Mouse (Mus musculus): ENCODE measurements around the gene Acadvl. TPM values are rescaled to one million over a fixed set of nuclear protein-coding genes. Genes with fewer than 3 reads are reported as not detected.
A peak's percentile ranks its signal among the peaks of the same experiment; 100 is the strongest.
"Not testable (repeated sequence)": the region's sequence is repeated elsewhere in the genome, so short reads cannot be mapped to it uniquely, and the experiment has no call there.

Gene Acadvl
- polyA plus RNA-seq, 1 experiment from 2014 or later: 89.9 TPM

DNA sequence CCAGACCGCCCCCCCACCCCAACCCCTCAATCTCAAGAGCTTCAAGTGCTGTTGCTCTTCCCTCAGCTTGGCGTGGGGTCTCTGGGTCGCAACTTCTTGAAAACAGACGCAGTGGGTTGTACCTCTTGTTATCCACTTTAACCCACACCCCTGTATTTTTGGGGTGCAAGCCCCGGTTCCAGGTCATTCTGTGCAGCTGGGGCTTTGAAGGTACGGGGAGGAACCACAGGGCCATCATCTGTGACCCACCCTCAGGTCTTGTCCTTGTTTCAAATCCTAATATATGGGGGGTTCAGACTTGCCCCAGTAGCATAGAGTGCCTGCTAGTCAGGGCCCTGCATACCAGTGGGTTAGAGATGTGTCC is 8.9 kb upstream of the Acadvl start:
- H3K4me1 ChIP-seq: peaks cover 80% of the 10 kb centered on the region
- peak overlapping the region; percentile 8; the same call in 1 of the 2 replicates for H3K4me3 ChIP-seq
- H3K27me3 ChIP-seq (replicated peaks): peaks cover 68% of the 10 kb centered on the region
- H3K4me2 ChIP-seq: peak overlapping the region; percentile 58
- no peak for ATAC-seq
- H3K36me3 ChIP-seq: no peaks in the 10 kb centered on the region
- 15% methylated on average over 6 of the region's 6 CpGs for WGBS (ENCODE audit: insufficient replicate concordance)
- H3K9me3 ChIP-seq (replicated peaks): no peaks in the 10 kb centered on the region
- H3K9ac ChIP-seq: no peak overlapping the region
- H3K27ac ChIP-seq: no peak overlapping the region

DNA sequence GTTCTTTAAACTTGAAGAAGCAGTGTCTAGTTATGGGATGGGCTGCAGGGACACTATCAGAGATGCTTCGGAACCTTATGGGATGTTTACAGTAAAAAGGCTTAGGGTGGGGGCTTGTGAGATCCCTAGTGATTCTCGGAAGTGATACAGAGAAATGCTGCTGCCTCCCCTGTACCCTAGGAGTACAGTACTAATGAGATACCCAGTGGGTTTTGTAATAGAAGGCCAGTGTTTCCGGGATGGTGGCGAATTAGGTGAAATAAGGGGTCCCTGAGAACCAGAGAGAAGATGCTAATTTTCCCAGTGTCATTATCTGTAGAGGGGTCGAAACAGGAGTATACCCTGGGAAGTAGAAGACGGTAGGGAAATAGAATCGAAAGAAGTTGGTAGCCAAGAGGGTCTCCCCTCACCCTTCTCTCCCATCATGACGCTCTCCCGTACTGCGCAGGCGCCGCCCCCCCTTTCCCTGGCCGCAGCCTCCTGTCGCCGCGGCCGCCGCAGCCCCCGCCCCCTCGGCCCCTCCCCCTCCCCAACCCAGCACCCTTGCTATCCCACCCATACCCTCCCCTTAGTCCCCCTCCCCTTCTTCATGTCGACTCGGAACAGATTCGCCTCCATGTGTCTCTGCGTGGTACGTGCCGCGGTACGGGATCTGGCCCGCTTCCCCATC is 8.4 kb upstream of the Acadvl start:
- WGBS (ENCODE audit: insufficient replicate concordance): 10% methylated on average over 18 of the region's 29 CpGs
- Histone ChIP-seq H3K36me3 (no peaks in the 10 kb centered on the region), H3K4me1 (peaks cover 80% of the 10 kb centered on the region), H3K27ac (no peak overlapping the region), H3K4me2 (peak overlapping the region; percentile 58), H3K27me3 (replicated peaks) (peaks cover 67% of the 10 kb centered on the region), H3K9ac (no peak overlapping the region), H3K4me3 (peak overlapping the region; percentile 8), H3K9me3 (replicated peaks) (no peaks in the 10 kb centered on the region)
- no peak for ATAC-seq

GRCm38 (mm10) chr11:70021264-70022132 is 6.3 kb upstream of the Acadvl start:
- no peaks in the 10 kb centered on the region for H3K36me3 ChIP-seq
- ATAC-seq: peak; percentile 78
- peak overlapping the region; percentile 71 for H3K4me2 ChIP-seq
- H3K9me3 ChIP-seq (replicated peaks): no peaks in the 10 kb centered on the region
- 3% methylated on average over 40 of the region's 40 CpGs for WGBS (ENCODE audit: insufficient replicate concordance)
- peak overlapping the region; percentile 57 for H3K4me3 ChIP-seq
- peak overlapping the region; percentile 57 for H3K27ac ChIP-seq
- peaks cover 46% of the 10 kb centered on the region for H3K27me3 ChIP-seq (replicated peaks)
- H3K9ac ChIP-seq: peak overlapping the region; percentile 19
- H3K4me1 ChIP-seq: peaks cover 73% of the 10 kb centered on the region

DNA sequence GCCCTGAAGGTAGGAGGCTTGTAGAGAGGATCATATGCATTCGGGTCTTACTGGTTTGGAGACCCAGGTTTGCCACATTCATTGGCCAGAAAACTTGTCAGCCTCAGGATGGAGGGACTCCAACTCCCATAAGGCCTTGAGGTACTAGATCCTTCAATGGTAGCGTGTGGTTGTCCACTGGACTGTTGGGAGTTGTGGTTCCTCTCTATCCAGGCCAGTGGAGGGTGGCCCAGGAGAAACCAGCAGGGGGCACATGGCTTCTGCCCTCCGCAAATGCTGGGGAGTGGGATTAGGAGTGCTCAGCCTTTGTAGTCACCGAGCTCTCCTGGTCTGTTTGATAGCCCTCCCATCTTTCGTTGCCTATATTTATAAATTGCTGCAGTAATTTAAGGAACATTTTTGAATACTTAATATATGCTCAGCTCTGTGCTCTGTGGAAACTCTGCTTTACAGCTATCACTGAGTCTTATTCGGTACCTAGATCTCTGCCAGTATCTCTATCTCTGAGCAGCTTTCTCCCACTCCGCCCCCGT is 5.6 kb upstream of the Acadvl start:
- peak overlapping the region; percentile 57 for H3K4me3 ChIP-seq
- no peaks in the 10 kb centered on the region for H3K36me3 ChIP-seq
- peak overlapping the region; percentile 19 for H3K9ac ChIP-seq
- peak overlapping the region; percentile 57 for H3K27ac ChIP-seq
- no peaks in the 10 kb centered on the region for H3K9me3 ChIP-seq (replicated peaks)
- WGBS (ENCODE audit: insufficient replicate concordance): 2% methylated on average over 8 of the region's 8 CpGs
- peaks cover 39% of the 10 kb centered on the region for H3K27me3 ChIP-seq (replicated peaks)
- peak overlapping the region; percentile 71 for H3K4me2 ChIP-seq
- peak; percentile 82 for ATAC-seq
- H3K4me1 ChIP-seq: peaks cover 71% of the 10 kb centered on the region

DNA sequence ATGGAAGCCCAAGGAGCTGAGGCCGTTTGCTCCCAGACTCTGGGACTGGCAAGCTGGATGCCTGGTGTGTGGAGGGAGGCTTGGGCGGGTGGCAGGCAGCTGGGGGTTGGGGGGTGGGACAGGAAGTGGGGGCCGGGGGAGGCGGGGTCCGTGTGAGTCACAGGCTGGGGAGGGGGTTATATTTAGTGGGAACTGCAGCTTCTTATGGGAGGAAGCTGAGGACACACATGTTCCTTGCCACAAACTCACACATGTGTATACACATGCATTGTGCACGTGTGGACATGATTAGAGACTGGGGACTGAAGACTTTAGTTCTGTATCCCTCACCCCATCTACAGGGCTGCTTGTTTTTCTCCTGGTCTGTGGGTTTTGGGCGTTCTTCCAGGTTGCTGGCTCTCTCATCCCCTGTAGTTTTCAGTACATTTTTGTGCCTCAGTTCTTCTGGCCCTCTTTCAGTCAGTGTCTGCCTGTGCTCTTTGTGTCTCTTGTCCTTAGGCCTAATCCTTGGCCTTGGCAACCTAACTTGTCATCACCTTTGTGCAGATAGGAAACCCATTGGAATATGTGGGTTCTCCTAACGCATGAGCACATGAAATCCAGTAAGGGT is 4.9 kb upstream of the Acadvl start:
- H3K9me3 ChIP-seq (replicated peaks): no peaks in the 10 kb centered on the region
- H3K27me3 ChIP-seq (replicated peaks): peaks cover 32% of the 10 kb centered on the region
- H3K4me1 ChIP-seq: peaks cover 76% of the 10 kb centered on the region
- H3K4me2 ChIP-seq: peak overlapping the region; percentile 71
- H3K9ac ChIP-seq: no peak overlapping the region
- H3K27ac ChIP-seq: peak overlapping the region; percentile 54
- WGBS (ENCODE audit: insufficient replicate concordance): 21% methylated on average over 8 of the region's 8 CpGs
- peak overlapping the region; percentile 57; the same call in 1 of the 2 replicates for H3K4me3 ChIP-seq
- no peaks in the 10 kb centered on the region for H3K36me3 ChIP-seq
- no peak for ATAC-seq

DNA sequence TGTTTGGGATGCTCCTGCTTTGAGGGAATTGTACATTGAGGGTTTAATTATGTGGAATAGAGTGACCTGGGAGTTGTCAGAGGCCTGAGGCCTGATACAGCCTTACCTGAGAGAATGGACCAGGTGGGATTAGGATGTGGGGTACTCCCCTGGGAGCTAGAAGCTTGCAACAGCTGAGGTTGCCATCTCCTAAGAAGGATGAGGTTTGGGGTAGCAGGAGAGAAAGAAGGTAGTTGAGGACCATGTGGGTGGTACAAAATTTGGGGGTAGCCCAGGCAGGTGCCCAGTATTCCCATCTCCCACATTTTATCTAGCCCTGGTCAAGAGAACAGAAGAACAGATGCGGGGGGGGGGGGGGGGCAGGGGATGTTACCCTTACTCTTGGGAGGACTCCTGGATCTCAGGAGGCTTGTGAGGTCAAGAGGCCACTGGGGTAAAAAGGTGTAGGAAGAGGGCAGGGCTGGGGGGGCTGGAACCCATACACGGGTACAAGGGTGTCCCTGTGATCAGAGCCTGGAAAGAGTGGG is 4.3 kb upstream of the Acadvl start:
- ATAC-seq: no peak
- no peak overlapping the region for H3K4me3 ChIP-seq
- H3K9ac ChIP-seq: no peak overlapping the region
- H3K27me3 ChIP-seq (replicated peaks): peaks cover 26% of the 10 kb centered on the region
- peak overlapping the region; percentile 54; the same call in 1 of the 2 replicates for H3K27ac ChIP-seq
- peaks cover 81% of the 10 kb centered on the region for H3K4me1 ChIP-seq
- 29% methylated on average over 2 of the region's 2 CpGs for WGBS (ENCODE audit: insufficient replicate concordance)
- no peaks in the 10 kb centered on the region for H3K36me3 ChIP-seq
- H3K9me3 ChIP-seq (replicated peaks): no peaks in the 10 kb centered on the region
- peak overlapping the region; percentile 71 for H3K4me2 ChIP-seq

DNA sequence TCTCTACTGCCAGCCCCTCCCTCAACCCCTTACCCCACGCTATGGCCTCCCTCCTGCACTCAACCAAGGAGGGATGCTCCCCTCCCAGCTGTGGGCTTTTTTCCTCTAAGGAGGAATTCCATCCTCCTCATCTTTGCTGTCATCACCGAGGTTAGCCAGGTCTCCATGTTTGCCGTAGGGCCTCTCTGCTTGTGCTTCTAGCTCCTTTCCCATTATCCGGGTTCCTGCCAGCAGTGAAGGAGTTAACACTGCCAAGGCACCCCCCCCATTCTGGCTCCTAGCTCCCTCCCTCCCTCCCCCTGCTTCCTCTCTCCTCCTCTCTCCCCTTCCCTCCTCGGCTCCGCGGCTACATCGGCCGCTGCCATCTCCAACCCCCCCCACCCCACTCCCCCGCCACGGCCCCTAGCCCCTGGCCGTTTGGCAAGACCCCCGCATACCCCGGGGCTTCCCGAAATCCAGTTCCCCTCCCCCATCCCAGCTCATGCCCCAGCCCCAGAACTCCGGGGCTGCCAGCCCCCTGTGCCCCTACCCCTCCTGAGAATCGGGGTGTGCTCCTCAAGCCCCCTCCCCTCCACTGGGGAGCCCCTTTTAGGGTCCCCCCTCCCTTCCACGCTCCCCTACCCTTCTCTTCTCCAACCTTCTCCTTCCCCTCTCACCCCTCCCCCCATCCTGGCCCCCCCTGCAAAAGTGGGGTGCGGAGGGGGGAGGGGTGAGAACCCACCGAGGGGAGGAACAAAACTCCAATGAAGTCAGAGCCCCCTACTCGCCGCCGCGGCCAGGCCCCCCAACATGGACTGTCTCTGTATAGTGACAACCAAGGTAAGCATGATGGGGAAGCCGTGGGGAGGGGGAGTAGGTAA is 3.1 kb upstream of the Acadvl start:
- Histone ChIP-seq H3K27me3 (replicated peaks) (peaks cover 15% of the 10 kb centered on the region), H3K9me3 (replicated peaks) (no peaks in the 10 kb centered on the region), H3K4me3 (peak overlapping the region; percentile 52), H3K36me3 (peaks cover 7% of the 10 kb centered on the region), H3K27ac (peak overlapping the region; percentile 65), H3K4me2 (peak overlapping the region; percentile 71), H3K9ac (peak overlapping the region; percentile 62), H3K4me1 (peaks cover 78% of the 10 kb centered on the region)
- ATAC-seq: no peak
- WGBS (ENCODE audit: insufficient replicate concordance): 3% methylated on average over 25 of the region's 25 CpGs

DNA sequence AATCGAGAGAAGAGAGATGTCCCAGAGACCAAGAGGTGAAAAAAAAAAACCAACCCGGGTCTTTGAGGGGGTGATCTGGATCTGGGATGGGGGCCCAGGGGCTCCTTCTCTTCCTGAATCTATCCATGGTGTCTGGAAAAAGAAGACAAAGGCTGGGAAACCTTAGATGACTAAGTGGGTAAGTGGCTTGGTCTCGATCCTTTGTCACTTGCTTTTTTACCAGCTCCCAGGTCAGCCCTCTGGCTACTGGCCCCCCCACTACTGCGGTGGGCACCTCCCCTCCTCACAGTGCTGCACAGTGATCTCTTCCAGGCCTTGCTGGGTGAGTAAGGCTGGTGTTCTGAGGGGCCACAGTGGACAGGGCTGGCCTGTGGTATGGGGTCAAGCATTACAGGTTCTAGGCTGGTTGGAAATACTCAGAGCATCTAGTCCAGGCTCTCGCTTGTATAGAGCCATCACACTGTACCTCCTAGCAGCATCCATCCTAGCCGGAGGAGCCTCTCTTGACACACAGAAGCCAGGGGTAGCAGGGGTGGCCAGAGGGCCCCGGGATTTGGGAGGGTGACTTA is 2.1 kb upstream of the Acadvl start:
- Histone ChIP-seq H3K27me3 (replicated peaks) (peaks cover 4% of the 10 kb centered on the region; the same call in 1 of the 2 replicates), H3K9me3 (replicated peaks) (no peaks in the 10 kb centered on the region), H3K9ac (no peak overlapping the region), H3K36me3 (peaks cover 18% of the 10 kb centered on the region), H3K4me2 (no peak overlapping the region), H3K4me3 (no peak overlapping the region), H3K4me1 (peaks cover 69% of the 10 kb centered on the region), H3K27ac (no peak overlapping the region)
- WGBS (ENCODE audit: insufficient replicate concordance): 46% methylated on average over 7 of the region's 7 CpGs
- no peak for ATAC-seq

DNA sequence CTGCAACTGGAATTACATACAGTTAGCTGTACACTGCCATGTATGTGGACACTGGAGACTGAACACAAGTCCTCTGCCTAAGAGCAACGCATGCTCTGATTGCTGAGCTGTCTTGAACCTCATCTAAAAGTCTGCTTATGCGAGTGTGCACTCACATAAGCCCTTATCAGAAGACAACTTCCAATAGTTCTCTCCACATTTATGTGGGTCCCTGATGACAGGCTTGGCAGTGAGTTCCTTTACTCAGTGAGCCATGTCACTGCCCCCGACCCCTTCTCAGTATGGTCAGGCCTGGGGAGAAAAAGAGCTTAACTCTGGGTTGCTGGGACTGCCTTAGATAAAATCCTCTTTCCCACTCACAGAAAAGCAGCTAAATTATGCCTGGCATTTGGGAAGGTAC is 1.5 kb upstream of the Acadvl start, which contains the start of gene Dlg4:
Gene Dlg4, plus strand, starts transcription at position 274 of the 400 bp plus-strand sequence.
- Histone ChIP-seq H3K36me3 (peaks cover 24% of the 10 kb centered on the region), H3K9me3 (replicated peaks) (no peaks in the 10 kb centered on the region), H3K4me2 (peak within 1 kb of the TSS; percentile 84; the same call in 1 of the 2 replicates), H3K4me1 (peaks cover 68% of the 10 kb centered on the region), H3K27me3 (replicated peaks) (no peaks in the 10 kb centered on the region), H3K27ac (no peak within 1 kb of the TSS), H3K4me3 (no peak within 1 kb of the TSS), H3K9ac (peak within 1 kb of the TSS; percentile 82; the same call in 1 of the 2 replicates)
- ATAC-seq: no peak
- 56% methylated on average over 3 of the region's 3 CpGs for WGBS (ENCODE audit: insufficient replicate concordance)

DNA sequence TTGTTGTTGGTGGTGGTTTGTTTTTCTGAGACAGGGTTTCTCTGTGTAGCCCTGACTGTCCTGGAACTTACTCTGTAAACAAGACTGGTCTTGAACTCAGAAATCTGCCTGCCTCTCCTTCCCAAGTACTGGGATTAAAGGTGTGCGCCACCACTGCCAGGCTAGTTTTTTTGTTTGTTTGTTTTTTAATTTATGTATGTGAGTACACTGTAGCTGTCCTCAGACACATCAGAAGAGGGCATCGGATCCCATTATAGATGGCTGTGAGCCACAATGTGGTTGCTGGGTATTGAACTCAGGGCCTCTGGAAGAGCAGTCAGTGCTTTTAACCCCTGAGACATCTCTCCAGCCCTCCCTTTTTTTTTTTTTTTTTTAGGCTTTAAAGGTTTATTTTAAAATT is 966 bp upstream of the Acadvl start:
- H3K9me3 ChIP-seq (replicated peaks); ATAC-seq; H3K27me3 ChIP-seq (replicated peaks); H3K27ac ChIP-seq; H3K9ac ChIP-seq; H3K4me3 ChIP-seq; H3K4me2 ChIP-seq: not testable (repeated sequence)
- WGBS (ENCODE audit: insufficient replicate concordance): 78% methylated on average over 2 of the region's 2 CpGs
- Histone ChIP-seq H3K4me1 (peaks cover 63% of the 10 kb centered on the region), H3K36me3 (peaks cover 29% of the 10 kb centered on the region)

Measured in liver, embryonic 12.5 days (tissue).